Mouse (Mus musculus) heart, adult 11 months (tissue): ENCODE measurements around the gene Pcdh7.

Experiments used
- DNase-seq: peaks from one replicate; pipeline ENCODE4 v3.0.0; 2022

Gene Pcdh7

DNA sequence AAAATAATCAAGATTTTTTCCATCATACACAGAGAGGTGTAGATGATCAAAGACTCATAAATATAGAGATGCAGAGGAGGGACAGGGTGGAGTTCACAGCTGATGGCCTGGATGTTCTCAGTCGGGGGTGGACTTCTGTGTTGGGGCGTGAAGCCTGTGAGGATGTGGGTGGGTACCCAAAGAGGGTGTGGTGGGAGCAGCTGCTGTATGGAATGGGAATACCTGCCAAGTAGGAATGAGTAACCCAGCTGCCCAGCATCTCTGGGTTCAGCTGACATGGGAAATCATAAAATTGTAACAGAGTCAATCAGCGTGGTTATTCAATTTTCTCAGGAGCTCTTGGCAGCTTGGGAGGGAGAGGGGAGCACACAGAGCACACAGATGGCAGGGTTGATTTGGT lies 85.3 kb downstream of the Pcdh7 start:
- DNase-seq, result peak; percentile 87

DNA sequence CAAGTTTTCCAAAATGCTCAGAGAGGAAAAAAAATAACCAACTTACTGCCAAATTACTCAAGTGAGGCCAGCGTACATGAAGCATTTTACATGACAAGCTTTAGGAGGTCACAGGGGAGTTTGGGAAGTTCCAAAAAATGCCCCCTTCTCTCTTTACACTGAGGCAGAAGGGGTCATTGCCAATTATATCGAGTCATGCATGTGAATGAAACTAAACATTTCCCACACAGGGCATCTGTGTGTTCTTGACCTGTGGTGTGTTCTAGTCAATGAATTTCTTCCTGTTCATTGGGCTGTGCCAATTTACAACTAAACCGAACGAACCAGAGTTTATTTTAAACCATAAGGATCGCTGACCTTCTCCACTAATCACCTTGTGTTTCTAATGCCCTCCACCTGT lies 86.1 kb downstream of the Pcdh7 start:
- DNase-seq, result no peak

DNA sequence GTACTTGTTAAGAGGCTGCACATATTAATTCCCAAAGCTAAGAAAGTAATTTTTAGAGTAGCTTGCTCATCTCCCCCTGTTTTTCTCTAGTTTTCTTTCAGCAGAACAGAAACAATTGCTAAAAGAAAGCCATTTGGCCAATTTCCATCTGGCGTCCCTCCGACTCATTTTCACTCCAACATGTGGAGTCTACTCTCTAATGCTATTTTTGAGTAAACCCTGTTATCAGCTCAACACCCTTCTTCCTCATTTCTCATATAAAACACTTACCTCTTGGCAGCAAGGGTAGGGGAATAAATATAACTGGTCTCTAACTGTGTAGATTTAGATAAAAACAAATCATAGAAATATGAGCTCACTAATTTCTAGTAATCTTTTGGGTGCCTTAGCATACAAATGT lies 89.6 kb downstream of the Pcdh7 start:
- DNase-seq, result no peak

DNA sequence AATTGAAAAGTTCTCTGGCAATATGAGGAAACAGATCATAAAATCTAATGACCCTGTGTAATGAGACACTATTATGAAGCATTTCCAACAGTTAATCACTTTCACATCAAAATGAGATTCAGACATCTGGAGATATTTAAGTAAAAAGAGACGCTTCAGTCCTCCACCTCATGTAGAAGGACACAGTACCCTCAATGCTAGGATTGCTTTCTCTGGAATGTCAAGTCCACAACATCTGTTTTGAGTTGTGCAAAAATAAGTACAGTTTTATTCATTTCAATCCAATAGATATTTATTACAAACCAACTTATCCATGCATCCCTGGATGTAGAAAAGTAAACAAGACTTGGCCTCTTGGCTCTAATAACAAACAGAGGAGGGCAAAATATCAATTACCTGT lies 92.9 kb downstream of the Pcdh7 start:
- DNase-seq, result no peak

DNA sequence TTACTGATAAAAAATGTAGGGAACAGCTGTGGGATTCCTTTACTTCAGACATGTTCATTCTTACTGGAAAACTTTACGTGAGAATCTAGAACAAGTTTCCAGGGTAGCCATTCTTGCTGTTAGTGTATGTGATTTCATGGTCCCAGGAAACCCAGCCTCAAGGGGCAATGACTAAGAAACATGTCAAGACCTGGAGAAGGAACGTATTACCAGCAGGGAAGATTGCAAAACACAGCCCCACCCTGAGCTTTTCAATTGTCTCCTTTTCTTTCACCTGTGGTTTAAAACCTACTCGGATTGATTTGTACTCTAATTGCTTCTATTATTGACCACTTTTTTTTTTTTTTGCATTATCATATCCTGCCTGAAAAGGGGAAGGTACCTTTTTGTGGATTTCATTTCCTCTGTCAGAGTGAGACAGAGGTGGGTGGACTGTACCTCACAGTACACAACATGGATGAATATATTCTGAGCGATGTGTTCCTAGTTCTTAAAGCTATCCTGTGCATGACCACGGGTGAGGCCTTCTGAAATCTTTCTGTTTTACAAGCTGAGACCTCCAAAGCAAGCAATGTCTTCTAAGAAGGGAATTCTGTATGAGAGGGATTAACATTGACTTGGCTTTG lies 98.3 kb downstream of the Pcdh7 start:
- DNase-seq, result no peak

DNA sequence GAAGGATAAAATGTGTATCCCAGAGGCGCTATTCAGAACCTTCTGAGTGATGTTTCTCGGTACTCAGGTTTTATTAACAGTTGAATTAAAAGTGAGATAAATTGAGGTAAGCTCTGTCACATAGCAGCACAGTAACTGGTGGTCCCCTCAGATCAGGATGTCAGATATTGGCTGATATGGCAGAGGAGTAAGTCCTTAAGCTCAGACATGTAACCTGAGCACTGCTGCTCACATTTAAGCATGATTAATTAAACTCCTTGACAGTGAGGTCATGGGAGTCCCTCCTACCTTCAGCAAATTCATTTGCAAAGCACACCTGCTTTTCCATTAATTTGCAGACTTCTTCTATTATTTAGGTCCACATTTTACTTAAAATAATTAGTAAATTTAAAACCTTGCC lies 102.0 kb downstream of the Pcdh7 start:
- no peak for DNase-seq

DNA sequence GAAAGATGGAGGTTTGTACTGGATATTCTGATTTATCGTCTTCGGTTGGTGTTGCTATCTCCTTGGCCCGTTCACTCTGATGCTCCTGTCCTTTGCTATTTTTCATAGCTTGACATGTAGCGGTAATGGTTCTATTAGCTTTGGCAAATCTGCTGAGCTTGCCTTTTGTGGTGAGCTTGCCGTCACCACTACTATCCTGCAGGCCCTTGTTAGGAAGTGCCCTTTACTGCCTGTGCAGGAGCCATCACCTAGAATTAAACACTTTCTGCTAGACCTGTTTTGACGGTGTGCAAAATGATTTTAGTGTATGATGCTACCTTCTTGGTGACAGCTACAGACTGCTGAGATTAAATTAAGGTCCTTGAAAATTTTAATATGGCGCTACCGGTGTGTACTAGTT lies 103.3 kb downstream of the Pcdh7 start:
- no peak for DNase-seq

DNA sequence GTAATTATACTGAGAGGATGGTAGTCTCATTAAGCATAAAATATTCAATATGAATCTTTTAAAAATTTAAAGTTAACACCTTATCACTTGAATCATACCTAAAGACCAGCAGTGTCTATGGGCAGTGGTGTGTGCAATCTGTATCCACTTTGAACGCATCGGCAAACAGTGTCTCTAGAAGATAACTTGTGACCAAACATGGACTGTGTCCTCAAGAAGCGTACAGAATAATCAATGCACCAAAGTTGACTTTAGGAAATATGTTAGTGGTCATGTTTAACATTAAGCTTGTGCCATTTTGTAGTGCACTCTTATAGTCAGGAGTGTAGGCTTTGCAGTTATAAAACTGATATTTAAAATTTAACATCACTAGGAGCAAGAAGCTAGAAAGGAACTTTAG lies 110.7 kb downstream of the Pcdh7 start:
- no peak for DNase-seq

DNA sequence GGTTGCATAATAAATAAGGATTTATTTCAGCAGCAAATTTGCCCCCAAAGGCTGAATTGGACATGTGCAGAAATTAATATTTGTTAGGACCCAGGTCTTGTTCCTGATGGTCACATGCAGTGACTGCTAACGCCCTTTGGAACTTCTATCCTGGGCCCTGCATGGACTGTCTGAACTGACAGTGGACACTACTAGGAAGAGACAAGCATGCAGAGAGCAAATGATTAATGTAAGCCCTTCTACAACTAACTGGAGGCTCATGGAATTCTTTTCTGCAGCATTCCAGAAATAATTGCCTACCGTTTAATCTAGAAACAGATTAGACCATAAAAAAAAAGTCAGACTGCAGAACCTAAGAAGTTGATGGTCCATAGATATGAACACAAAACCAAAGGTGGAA lies 119.4 kb downstream of the Pcdh7 start:
- no peak for DNase-seq

DNA sequence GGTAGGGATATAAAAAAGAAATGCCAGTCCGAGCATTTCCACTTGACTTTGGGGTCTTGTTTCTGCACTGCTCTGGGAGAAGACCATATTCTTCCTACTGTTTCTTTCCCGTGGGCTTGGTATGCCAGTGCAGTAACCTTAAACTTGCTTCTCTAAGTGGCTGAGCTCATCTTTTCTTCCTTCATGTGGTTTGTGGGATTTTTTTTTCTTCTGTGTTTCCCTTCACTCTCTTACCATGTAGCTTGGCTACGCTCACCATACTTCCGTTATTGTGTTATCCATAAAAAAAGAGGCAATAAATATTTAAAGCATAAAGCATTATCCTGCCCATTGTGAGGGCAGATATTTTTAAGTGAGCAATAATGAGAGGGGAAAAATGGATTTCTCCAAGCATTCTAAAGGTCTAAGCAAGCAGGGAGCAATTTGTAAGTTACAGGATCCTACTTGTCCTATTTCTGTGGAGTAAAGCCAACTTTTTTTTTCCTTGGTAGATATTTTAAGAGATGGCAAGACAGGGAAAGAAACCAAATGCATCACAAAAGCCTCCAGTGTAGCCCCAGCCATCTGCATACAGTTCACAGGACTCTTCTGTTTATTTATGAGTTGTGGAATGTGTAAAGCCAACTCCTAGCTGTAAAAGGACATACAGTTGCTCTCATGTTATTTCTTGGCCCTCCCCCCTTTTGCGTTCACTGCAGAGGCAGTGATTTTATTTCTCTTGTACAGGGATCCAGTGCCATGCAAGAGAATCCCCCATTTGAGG lies 123.8 kb downstream of the Pcdh7 start:
- no peak for DNase-seq

DNA sequence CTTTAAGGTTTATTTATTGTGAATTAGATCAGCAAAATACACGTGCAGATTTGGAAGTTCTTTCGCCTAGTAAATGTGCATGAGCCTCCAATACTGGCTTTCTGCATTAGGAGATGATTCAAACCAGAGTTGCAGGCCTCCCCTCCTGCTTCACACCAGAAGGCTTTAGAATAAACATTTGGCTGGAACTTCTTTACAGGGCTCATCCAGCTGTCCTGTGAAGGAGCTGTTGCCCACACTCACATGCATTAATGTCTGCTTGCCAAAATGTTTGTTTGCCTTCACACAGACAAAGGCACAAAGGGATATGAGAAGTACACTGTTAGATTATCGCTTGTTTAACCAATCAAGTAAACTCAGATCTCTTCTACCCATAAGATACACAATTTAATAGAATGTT lies 129.7 kb downstream of the Pcdh7 start:
- no peak for DNase-seq

DNA sequence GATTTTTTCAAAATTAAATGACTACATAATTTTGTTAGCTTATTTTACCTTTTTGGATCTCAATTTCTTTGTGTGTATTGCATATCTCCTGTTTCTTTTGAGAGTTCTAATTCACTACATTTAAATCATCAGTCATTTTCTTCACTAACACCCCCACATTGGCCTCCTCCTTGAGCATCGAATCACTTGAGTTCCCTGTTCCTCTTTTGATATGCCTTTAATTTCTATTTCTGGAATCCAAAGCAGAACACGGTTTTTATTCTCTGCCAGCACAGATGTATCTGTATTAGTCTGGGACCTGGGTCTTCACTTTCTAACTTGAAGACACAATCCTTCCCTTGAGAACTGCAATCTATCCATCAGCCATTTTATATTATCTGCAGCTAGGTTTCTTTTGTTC lies 132.3 kb downstream of the Pcdh7 start:
- no peak for DNase-seq

DNA sequence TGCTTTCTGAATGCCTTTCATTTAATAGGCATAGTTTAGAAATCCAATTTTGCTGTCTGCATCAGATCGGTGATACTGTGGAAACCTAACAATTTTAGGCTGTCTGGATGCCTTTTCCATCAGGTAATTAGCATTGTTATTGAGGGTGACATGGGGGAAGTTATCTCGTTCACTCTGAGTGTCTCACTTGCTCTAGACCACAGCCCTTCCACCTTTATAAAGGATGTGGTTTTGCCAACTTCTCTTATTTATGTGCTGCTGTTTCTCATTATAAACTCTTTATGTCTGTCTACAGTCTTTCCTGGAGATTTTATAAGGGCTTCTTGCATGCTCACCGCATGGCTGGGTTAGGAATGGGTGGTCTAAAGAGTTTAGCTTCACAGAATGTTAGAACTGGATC lies 139.5 kb downstream of the Pcdh7 start:
- no peak for DNase-seq

DNA sequence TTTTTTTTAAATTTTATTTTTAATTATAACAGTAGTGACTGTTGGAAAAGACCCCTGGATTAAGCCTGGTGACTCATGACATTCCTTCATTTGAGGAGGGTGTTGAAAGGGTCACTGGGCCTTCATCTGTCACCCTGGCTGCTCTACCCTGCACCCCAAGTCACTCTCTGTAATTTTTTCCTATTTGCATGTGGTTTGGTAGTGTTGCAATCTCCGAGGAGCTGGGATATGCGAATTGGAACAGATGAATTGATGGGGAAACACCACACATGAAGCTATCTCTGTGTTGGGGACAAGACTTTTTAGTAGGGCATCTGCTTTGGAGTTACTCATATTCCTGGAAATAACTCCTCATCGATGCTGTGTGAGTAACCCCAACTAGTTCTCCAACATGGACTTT lies 146.5 kb downstream of the Pcdh7 start:
- DNase-seq, result no peak

DNA sequence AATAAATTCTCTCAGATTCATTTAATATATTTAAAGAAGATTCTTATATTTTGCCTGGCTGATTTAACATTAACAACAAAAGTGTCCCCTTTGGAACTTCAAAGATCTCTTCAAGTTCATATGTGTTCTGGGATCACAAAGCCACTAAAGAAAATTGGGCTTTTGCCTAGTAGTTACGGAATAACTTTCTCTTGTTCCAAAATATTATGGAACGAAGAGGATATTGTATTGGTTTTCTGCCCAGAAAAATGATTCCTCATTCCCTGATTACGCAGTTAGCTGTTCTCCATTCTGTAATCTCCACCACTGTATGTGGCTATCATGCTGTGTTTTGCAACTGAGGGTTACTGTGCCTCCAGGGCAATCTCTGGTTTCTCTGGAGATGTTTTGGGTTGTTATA lies 147.5 kb downstream of the Pcdh7 start:
- DNase-seq, result no peak

DNA sequence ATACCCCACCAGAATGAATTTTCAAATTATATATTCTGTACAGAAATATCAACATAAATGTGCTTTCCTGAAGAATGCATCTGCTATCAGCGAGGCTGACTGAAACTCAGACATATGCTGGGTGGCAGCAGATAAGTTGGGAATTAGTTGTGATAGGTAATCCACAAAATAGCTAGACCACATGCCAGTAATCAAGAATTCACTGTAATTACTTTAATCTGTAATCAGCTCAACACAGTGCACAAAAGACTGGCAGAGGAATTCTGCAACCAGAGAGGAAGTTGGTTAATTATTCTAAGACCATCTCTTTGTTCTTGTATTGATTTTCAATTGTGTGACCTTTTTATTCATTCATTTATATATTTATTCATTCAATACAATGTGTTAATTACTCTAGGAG lies 148.3 kb downstream of the Pcdh7 start:
- no peak for DNase-seq

DNA sequence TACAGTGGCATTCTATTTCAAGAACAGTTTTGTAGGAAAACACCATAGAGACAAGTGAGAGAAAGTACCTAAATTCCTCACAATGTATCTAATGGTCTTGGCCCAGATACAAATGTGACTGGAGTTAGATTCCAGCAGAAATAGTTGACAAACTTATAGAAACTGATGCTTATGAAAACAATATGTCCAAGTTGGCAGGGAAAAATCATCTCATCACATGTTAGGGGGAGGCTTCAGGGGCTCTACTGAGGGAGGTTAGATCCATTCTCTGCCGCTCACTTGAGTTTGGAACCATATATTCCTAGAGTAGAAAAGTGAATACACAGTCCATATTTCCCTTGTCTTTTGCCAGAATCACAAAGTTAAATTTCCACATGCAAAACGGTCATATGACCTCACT lies 150.1 kb downstream of the Pcdh7 start:
- DNase-seq, result no peak

DNA sequence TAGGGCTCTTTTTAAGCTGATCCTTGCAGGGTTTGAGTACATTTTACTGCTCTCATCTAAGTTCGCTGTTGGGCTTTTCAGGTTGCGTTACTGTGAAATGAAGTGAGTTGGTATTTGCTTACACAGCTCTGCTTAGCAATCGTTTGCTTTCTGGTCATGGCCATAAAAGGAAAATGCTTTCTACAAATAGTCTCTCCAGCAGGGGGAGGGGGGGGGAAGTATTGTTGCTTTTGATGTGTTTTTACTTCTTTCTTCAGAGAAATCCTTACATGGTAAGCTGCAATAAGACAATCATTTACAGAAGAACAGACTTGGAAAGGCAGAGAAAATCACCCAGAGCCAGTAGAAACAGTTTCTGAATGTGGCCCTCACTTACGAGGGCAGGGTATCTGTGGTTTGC lies 150.9 kb downstream of the Pcdh7 start:
- no peak for DNase-seq

DNA sequence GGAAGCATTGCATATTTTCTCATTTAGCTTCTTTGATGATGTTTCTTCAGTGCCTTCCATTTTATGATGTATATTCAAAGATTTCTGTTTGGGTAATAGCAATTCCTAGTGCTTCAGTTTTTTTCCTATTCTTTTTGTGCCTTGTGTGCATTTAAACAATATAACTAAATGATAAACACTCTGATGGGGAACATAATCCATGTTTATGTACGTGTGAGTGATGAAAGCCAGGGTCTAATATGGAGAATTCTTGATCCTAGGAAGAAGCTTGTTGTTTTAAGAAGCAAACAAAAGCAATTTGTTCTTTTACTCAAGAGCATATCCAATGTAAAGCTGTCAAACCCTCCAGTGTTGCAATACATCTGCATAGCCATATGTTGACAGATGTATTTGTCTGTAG lies 153.0 kb downstream of the Pcdh7 start:
- DNase-seq, result no peak

DNA sequence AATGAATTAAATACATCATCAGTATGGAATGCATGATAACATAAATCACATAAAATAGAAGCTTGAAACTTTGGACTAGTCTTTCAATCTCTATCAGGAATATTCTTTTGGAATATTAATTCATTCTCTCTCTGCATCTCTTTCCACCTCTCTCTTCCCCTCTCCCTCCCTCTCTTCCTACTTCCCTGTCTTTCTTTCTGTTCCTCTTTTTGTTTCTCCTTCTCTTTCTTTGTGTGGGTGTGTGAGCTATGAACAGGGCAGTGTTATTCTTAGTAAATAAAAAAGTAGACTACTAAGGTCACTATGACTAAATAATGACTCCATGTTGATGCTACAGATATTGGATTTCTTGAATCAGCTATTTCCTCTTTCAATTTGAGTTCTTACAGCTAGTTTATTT lies 167.2 kb downstream of the Pcdh7 start:
- no peak for DNase-seq

DNA sequence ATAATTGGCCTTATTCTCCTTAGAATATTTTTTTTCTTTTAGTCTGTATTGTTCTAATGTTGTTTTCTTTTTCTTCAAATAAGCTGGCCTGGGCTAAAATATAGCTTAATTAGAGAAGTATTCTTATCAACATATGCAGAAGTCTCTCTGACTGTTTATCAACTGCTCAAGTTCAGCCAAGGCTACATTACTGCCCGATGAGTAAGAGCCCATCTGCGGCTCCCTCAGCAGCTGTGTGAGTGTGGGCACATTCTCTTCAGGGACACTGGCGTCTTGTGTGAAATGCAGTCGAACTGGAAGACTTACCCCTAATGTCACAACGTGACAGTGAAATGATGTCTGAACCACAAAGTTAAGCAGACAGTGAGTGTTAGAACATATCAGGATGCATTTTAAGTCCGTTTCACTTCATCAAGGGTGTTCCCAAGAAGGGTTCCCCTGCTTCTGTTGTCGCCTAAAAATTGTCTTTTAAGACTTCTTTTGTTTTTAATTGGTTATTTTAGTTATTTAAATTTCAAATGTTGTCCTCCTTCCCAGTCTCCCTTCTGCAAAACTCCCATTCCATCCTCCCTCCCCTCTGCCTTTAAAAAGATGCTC lies 181.3 kb downstream of the Pcdh7 start:
- DNase-seq, result peak; percentile 90

DNA sequence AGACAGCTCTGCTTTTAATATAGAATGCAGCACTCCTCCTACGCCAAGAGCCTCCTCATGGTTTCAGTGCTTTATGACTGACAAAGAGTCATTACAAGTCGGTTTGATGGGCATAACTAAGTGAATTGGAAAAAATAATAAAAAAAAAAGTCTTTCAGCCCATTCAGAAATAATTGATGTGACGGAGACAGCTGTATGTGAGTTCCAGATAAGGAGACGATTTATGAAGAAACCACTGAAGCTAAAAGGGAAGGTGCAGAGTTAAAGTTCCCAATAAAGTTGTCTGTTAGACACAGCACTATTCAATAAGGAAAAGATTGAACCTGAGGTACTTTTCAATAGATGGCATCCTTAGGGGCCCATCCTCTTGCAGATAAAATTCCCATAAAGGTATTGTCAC lies 189.5 kb downstream of the Pcdh7 start:
- DNase-seq, result no peak

DNA sequence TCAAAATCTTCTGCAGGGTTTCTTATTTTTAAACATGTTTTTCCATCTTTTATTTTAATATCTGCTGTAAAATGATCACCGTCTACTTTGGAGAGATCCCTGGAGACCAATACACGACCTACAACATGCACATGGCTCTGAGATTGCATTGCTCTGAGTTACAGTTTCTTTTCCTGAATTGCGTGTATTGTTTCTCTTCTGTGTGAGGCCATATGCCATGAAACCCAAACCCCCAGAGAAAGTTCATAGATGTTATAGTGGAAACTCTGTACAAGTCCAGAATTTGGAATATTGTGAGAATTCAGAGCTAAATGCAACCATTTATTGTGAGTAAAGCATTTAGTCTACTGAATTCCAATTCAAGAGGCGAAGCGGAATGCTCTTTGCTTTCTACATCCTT lies 203.4 kb downstream of the Pcdh7 start:
- DNase-seq, result no peak

DNA sequence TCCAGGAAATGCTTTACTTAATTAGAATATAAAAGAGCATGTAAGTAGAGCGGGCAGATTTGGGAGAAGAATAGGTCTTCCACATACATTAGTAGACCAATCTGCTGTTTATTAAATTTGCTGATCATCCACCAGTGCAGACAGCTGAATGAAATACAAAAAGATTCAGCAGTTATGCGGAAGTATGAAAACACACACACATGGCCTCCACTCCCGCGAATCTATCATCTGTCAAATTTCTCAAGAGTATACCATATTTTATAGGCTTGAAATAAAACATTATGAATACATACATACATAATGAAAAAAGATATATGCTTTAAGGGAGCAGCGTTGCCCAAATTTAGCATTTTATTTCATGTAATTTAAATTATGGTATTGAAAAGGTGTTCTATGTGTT lies 213.6 kb downstream of the Pcdh7 start:
- no peak for DNase-seq

DNA sequence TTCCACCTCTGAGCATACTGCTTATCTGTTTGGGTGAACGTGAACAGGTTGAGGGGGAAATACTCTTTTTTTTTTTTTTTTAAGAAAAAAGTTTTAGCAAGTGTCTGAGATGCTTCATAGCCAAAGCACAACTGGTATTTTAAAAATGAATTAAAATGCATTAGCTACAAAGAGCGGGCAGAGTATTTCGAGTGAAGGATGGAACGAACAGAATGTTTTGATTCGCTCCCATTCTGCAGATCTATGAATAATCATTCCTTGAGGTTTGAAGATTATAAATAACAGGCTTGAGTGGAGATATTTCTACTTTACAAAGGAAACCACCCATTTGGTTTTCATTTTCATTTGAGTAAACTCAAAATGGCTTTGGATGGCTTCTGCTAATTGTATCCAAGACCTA lies 214.0 kb downstream of the Pcdh7 start:
- DNase-seq, result no peak
